Mouse (Mus musculus) frontal cortex, postnatal 10 days (tissue): ENCODE measurements at regions not wholly inside any gene's neighbourhood (a gene's known extent, or its start where the extent isn't known, plus 50 kb on each side); places are given as distances from the start of the nearest gene placed in this dataset.

ENCODE experiments used
- DNase-seq, 2 experiments: peaks; one replicate each; pipeline ENCODE4 v3.0.0; 2022; ENCODE audit warnings: low spot score in 2 of 2, mixed read lengths in 1 of 2

- no peak for DNase-seq
Observed at GRCm38 (mm10) chr7:70972023-70972400, 379.3 kb downstream of the Gm10295 start.

GRCm38 (mm10) chr7:70971323-70972022, 379.8 kb downstream of the Gm10295 start:
- no peak for DNase-seq

DNA sequence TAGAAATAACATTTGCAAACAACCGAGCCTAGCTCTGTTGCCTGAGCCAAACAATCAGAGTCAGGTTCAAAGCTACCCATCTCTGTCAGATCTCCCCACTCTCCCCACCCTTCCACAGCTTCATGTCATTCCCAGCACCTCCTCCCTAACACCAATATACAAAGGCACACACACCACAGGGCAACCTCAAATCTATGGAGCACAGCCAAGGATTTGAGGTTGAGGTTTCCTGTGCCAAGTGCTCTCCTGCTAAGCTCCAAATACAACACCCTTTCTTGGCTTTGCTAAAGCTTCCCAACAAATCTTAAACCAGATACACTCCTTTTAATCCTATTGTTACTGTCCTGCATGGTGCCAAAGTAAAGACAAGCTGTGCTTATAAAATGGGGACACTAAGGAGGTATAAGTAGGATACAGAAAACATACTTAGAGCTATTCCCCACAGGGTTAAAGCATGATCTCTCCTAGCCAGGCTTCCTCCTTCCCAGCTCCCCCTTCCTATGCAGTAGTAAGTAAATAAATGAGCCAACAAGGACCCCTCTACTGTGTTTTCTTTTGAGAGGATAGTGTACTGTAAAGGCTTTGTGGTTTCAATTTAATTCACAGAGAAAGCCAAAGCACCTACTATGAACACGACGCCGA, 398.8 kb downstream of the Gm10295 start:
- no peak for DNase-seq

- DNase-seq: no peak
Observed at GRCm38 (mm10) chr7:70948281-70948680, 403.0 kb downstream of the Gm10295 start.

DNA sequence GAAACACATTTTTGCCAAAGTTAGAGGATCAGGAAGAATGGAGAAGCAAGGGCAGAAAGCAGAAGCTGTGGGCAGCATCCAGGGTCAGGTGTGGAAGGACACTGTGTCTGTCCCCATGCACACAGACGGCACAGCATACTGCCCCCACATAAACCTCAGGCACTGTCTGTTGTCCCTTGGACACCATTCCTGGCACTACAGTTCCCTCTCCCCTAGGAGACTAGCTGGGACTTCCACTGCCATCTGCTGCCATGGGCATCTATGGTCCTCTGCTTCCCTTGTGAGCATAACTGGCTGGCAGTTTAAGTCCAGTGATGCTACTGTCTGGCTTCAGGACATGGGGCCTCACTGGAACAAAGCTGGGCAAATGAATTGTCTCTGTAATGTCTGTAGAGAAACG, 405.0 kb downstream of the Gm10295 start:
- no peak for DNase-seq

GRCm38 (mm10) chr7:70930911-70931310, 420.4 kb downstream of the Gm10295 start:
- no peak for DNase-seq

DNA sequence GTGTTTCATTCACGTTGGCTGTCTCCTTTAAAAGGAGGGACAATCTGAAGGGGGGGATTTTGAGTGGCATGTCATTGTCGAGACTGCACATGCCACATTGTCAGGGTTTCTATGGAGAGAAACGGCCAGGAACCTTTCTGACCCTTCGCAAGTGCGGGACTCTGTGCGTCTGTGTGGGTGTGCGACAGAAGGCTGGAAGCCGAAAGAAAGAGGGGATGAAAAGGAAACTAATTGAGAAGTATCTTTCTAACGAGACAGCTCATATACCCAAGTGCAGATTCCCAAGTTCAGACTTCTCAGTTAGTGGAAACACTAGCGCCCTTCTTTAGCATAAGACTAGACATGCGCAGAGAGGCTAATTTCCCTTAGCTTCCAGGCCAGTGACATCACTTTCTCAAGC, 421.4 kb downstream of the Gm10295 start:
- DNase-seq: no peak

- no peak for DNase-seq
Observed at GRCm38 (mm10) chr7:70928001-70928400, 423.3 kb downstream of the Gm10295 start.

DNA sequence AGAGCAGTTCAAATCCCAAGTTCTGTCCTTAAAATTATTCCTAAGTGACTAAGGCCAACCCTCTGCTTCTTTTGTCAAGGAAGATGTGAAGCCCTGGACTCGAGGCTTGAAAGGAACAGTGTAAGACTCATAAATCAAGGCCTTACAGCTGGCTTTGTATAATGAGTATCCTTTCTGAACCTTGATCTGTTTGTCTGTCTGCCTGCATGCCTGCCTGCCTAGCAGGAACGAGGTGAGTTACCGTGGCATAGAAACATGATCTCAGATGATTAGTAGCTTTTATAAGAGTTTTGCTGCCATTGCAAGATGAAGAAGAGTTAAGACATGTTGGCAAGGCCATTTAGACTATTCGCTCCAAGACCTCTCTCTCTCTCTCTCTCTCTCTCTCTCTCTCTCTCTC, 434.3 kb downstream of the Gm10295 start:
- DNase-seq: no peak

- DNase-seq: no peak
Observed at GRCm38 (mm10) chr7:70908921-70909320, 442.4 kb downstream of the Gm10295 start.

GRCm38 (mm10) chr7:70891700-70892099, 459.6 kb downstream of the Gm10295 start:
- no peak for DNase-seq

DNA sequence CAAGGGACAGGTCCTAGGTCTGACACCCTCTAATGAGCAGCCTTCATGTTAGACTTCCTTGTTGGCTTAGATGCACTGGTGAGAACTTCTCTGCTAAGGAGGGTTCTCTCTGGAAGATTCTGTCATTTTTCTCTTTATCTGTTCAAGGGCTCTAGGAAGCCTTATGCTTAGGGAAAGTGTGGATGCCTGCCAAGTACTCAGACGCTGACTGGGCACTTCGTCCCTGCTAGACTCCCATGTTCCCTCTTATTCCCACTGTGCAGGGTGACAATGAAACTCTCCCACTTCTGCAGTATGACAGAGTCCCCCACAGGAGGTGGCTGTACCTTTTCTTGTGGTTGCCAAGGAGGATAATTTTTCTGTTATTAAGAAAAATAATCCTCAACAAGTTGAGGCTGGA, 470.8 kb downstream of the Gm10295 start:
- DNase-seq: no peak

DNA sequence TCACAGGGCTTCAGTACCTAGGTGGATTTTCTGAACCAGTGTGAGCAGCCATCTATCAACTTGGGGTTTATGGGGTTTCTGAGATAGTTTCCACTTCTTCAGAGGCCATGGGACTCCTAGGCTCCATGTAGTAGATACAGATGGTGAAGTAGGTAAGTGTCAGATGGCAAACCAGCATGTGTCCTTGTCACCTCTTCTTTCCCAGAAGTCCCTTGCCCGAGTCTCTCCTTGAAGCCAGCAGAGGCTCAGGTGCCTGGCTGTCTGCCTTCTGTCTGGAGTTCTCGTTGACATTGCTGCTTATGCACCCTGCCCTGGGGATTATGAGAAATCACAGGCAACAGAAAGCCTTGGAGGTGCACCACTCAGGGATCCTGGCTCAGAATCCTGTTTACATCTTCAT, 476.9 kb downstream of the Gm10295 start:
- no peak for DNase-seq

- no peak for DNase-seq
Observed at GRCm38 (mm10) chr7:70870841-70871534, 480.3 kb downstream of the Gm10295 start.

- DNase-seq: no peak
Observed at GRCm38 (mm10) chr7:70869125-70869524, 482.2 kb downstream of the Gm10295 start.

GRCm38 (mm10) chr7:70859957-70860356, 491.3 kb downstream of the Gm10295 start:
- DNase-seq: no peak

GRCm38 (mm10) chr7:70850726-70851125, 484.2 kb upstream of the Nr2f2 start:
- no peak for DNase-seq

GRCm38 (mm10) chr7:70848016-70848776, 481.7 kb upstream of the Nr2f2 start:
- no peak for DNase-seq

DNA sequence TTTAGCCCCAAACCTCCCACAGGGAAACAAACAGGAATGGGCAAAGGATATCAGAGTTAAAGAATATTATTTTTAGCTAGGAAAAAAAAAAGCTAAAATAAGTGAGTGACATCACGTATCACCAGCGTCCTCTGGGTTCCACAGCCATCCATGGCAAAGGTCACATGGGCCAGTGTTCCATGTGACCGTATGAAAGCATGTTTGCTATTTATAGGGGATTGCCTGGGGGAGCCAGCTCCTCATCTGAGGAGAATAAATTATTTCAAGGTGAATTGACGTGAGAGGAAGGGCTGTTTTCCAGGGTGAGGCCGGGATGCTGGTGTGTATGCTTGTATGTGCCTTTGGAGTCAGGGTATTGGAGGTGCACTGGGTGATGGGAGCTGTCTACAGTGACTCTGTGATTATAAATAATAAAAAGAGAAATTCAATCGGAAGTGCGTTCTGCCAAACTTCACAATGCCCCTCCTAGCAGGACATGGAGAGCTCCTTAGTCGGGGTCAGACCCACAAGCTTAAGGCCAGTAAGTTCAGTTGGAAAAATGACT, 481.0 kb upstream of the Nr2f2 start:
- DNase-seq: no peak

DNA sequence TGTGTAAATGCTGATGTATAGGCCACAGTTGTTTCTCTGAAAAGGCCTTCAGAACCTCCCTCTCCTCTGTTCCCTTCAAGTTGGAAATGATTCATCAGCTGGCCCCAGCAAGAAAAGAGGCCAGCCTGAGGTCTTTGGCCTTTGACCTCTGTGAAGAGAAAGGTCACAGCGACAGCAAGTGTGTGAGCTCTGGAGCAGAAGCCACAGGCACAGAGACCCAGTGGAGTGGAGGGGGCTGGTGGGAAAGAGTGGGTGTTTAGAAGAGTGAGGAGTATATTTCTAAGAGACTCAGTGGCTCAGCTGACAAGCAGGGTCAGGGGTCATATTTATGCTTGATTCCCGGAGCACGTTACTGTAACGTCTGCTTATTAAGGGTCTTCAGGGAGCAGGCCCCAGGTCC, 479.5 kb upstream of the Nr2f2 start:
- no peak for DNase-seq

DNA sequence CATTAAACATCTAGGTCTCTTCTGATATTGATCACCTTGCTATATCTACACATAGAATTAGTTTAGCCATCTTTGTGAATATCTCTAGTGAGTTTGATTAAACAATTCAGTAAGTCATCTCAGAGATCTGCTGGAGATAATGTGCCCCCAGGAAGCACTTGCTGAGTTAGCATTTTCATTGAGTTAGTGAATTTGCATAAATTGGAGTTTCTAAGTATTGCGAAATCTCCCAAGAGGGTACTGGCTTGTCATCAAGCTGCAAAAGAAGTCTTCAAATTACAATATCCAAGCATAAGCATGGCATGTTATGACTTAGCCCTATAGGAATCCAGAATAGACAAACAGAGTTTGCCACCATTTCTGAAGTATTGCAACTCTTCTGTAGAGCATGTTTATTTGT, 473.6 kb upstream of the Nr2f2 start:
- DNase-seq: no peak

GRCm38 (mm10) chr7:70839190-70839589, 472.7 kb upstream of the Nr2f2 start:
- no peak for DNase-seq
